Mouse (Mus musculus): ENCODE measurements around the gene Arpc3. TPM values are rescaled to one million over a fixed set of nuclear protein-coding genes. Genes with fewer than 3 reads are reported as not detected.

Gene Arpc3
- polyA plus RNA-seq, 1 experiment from 2014 or later: 128 TPM

DNA sequence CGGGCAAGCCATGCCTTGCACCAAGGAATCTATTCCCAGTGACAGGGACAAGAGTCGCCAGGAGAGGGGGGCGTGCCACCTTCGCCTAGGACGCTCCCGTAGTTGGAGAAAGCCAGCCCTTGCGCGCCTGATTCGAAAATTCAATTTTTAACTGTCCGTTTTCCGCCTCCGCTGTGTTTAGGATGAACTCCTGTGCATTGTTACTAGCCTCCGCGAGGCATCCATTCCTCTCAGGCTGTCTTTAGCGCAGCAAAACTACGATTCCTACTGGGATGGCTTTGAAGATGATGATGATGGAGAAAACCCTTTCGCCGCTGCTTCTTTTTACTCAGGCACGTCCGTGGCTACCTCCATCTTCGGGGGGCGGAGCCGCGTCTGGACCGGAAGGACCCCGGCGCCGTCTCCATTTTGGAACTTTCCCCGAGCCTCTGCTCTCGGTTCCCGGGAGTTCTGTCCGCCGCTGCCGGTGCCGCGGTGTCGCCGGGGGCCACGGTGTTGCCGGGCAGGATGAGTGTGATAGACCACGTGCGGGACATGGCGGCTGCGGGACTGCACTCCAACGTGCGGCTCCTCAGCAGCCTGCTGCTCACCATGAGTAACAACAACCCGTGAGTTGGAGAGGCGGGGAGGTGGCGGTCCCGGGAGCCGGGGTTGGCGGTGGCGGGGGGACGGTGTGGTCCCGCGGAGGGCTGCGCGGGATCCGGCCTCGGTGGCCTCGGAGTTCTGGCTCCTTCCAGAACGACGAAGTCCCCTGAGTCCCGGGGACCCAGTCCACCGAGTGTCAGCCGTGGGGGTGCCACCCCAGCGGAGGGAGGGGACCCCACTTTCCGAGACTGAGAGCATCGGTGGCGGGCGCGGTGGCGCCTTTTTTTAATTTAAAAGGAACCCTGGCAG lies 30.6 kb downstream of the Arpc3 start:
- peak overlapping the region; percentile 97 for H3K4me2 ChIP-seq (replicated peaks)
- peak overlapping the region; percentile 99 for H3K4me3 ChIP-seq
- H3K27me3 ChIP-seq (replicated peaks): no peaks in the 10 kb centered on the region
- peak; percentile 87 for ATAC-seq (ENCODE audit: low FRiP score, low read depth)
- under 1% methylated on average over 73 of the region's 73 CpGs for WGBS
- H3K4me1 ChIP-seq: peaks cover 10% of the 10 kb centered on the region
- no peaks in the 10 kb centered on the region for H3K9me3 ChIP-seq
- peak overlapping the region; percentile 92 for H3K9ac ChIP-seq
- peak overlapping the region; percentile 82 for H3K27ac ChIP-seq
- 0 out of 2 replicates have a peak, but pooled peaks cover 6% of the 10 kb centered on the region for H3K36me3 ChIP-seq

GRCm38 (mm10) chr5:122423083-122423482 lies 31.4 kb downstream of the Arpc3 start:
- H3K36me3 ChIP-seq: peaks cover 9% of the 10 kb centered on the region; the same call in 1 of the 2 replicates
- H3K4me2 ChIP-seq (replicated peaks): peak overlapping the region; percentile 97
- H3K27me3 ChIP-seq (replicated peaks): no peaks in the 10 kb centered on the region
- H3K4me1 ChIP-seq: peaks cover 10% of the 10 kb centered on the region
- peak overlapping the region; percentile 99 for H3K4me3 ChIP-seq
- H3K9me3 ChIP-seq: no peaks in the 10 kb centered on the region
- H3K27ac ChIP-seq: no peak overlapping the region
- no peak for ATAC-seq (ENCODE audit: low FRiP score, low read depth)
- 36% methylated on average over 15 of the region's 15 CpGs for WGBS
- peak overlapping the region; percentile 92 for H3K9ac ChIP-seq

DNA sequence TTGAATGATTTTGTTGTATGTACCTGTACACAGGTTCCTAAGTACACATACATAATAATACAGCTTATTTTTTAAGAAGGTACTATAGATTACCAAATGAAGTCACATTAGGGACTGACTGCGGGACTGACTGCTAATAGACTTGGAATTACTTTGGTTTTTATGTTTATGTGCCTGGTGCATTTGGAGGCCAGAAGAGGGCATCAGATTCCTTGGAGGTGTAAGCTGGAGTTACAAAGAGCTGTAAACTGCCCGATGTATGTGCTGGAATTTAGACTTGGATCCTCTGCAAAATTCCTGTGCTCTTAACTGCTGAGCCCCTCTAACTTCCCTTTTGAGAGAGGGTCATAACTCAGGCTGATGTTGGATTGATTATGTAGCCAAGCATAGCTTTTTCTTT lies 33.9 kb downstream of the Arpc3 start:
- 80% methylated on average over 2 of the region's 2 CpGs for WGBS
- no peak for ATAC-seq (ENCODE audit: low FRiP score, low read depth)

DNA sequence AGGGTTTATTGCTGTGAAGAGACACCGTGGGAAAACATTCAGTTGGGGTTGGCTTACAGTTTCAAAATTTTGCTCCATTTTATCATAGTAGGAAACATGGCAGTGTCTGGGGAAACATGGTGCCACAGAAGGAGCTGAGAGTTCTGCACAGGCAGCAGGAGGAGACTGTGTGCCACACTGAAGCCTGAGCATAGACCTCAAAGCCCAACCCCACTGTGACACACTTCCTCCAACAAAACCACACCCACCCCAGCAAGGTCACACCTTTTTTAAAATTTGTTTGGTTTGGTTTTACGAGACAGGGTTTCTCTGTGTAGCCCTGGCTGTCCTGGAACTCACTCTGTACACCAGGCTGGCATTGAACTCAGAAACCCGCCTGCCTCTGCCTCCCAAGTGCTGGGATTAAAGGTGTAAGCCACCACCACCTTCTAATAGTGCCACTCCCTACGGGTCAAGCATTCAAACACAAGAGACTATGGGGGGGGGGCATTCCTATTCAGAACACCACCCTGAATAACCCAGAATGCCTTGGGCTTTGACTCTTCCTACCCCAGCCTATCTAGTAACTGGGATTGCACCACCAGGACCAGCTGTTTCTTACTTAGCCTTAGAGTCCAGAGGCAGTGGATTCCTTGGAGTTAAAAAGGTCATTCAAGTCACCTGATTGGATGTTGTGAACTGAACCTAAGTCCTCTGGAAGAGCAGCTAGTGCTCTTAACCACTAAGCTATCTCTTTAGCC lies 38.5 kb downstream of the Arpc3 start:
- H3K27ac ChIP-seq: no peak overlapping the region
- no peaks in the 10 kb centered on the region for H3K4me1 ChIP-seq
- no peak for ATAC-seq (ENCODE audit: low FRiP score, low read depth)
- 96% methylated on average over 4 of the region's 4 CpGs for WGBS
- H3K4me3 ChIP-seq: no peak overlapping the region
- no peak overlapping the region for H3K9ac ChIP-seq
- peaks cover 77% of the 10 kb centered on the region for H3K36me3 ChIP-seq
- H3K4me2 ChIP-seq (replicated peaks): no peak overlapping the region
- H3K9me3 ChIP-seq: no peaks in the 10 kb centered on the region
- H3K27me3 ChIP-seq (replicated peaks): no peaks in the 10 kb centered on the region

More for the DNA sequence above, 33.9 kb downstream of the Arpc3 start:
- peaks cover 10% of the 10 kb centered on the region for H3K4me1 ChIP-seq
- H3K36me3 ChIP-seq: peaks cover 33% of the 10 kb centered on the region
- no peaks in the 10 kb centered on the region for H3K27me3 ChIP-seq (replicated peaks)
- no peak overlapping the region for H3K4me3 ChIP-seq
- no peaks in the 10 kb centered on the region for H3K9me3 ChIP-seq
- no peak overlapping the region for H3K4me2 ChIP-seq (replicated peaks)
- no peak overlapping the region for H3K27ac ChIP-seq
- H3K9ac ChIP-seq: no peak overlapping the region

DNA sequence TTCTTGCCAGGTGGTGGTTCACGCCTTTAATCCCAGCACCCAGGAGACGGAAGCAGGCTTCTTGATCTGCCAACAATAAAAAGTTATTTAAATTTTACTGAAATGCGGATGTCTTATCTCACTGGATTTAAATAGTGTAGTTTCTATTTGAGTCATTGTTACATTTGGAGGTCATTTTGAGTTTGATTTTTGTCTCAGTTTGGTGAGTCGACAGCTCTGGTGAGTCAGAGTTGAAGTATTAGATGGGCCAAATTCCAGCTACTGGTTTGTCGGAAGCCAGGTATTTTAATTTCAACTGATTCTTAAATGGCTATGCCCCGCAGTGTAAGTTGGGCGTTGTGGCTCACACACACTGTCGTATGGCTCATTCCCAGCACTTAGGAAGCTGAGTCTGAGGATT lies 39.5 kb downstream of the Arpc3 start:
- Histone ChIP-seq H3K27ac (no peak overlapping the region), H3K9me3 (no peaks in the 10 kb centered on the region), H3K4me3 (no peak overlapping the region), H3K36me3 (peaks cover 82% of the 10 kb centered on the region), H3K4me1 (no peaks in the 10 kb centered on the region), H3K27me3 (replicated peaks) (no peaks in the 10 kb centered on the region), H3K4me2 (replicated peaks) (no peak overlapping the region), H3K9ac (no peak overlapping the region)
- no peak for ATAC-seq (ENCODE audit: low FRiP score, low read depth)
- WGBS: 97% methylated on average over 8 of the region's 8 CpGs

DNA sequence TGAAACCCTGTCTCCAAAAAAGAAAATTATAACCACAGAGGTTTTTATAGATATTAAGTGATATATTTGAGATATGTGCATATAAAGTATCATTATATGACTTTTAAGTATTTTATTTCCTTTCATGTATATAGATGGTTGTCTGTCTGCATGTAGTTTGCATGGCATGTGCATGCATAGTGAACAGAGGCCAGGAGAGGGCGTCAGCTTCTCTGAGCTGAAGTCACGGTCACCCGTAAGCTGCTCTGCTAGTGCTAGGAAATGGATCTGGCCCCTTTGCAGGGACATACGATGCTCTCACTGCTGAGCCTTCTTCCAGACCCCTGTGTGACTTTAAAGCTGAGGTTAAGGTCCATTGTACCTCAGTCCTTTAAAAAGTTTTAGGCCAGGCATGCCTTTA lies 42.9 kb downstream of the Arpc3 start:
- no peak overlapping the region for H3K4me2 ChIP-seq (replicated peaks)
- peaks cover 96% of the 10 kb centered on the region for H3K36me3 ChIP-seq
- H3K9me3 ChIP-seq: no peaks in the 10 kb centered on the region
- no peaks in the 10 kb centered on the region for H3K4me1 ChIP-seq
- ATAC-seq (ENCODE audit: low FRiP score, low read depth): no peak
- 88% methylated on average over 4 of the region's 4 CpGs for WGBS
- H3K9ac ChIP-seq: no peak overlapping the region
- H3K27me3 ChIP-seq (replicated peaks): no peaks in the 10 kb centered on the region
- H3K27ac ChIP-seq: no peak overlapping the region
- H3K4me3 ChIP-seq: no peak overlapping the region

DNA sequence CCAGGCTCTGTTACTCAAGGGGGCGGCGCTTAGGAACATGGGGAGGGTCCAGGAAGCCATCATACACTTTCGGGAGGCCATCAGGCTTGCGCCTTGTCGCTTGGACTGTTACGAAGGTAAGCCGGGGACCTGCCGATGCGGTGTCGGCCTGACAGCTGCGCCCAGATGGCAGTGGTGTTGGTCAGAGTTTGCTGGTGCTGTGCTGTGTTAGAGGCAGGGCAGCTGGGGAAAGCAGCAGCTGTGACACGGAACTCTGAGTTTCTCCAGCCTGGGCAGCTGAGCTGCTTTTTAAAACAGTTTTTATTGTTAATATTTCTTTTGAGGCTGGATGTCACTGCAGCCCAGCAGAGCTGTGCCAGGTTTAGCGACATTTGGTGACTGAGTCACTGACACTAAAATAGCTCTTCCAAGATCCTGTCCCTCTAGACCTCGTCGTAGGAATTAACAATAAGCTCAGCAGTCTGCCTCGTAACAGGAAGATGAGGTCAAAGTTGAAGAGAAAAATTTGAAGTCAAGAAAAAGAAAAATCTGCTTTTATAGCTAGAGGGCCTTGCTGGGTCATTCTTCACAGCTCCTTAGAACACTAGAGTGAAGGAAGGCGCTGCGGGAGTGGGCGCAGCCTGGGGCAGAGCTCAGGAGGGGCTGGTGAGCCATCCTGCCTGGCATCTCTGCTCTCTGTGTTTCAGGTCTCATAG lies 47.9 kb downstream of the Arpc3 start:
- Histone ChIP-seq H3K27ac (no peak overlapping the region), H3K9me3 (no peaks in the 10 kb centered on the region), H3K4me3 (no peak overlapping the region), H3K4me2 (replicated peaks) (no peak overlapping the region), H3K9ac (no peak overlapping the region), H3K27me3 (replicated peaks) (no peaks in the 10 kb centered on the region), H3K36me3 (peaks cover 97% of the 10 kb centered on the region), H3K4me1 (no peaks in the 10 kb centered on the region)
- ATAC-seq (ENCODE audit: low FRiP score, low read depth): no peak
- WGBS: 91% methylated on average over 19 of the region's 19 CpGs

DNA sequence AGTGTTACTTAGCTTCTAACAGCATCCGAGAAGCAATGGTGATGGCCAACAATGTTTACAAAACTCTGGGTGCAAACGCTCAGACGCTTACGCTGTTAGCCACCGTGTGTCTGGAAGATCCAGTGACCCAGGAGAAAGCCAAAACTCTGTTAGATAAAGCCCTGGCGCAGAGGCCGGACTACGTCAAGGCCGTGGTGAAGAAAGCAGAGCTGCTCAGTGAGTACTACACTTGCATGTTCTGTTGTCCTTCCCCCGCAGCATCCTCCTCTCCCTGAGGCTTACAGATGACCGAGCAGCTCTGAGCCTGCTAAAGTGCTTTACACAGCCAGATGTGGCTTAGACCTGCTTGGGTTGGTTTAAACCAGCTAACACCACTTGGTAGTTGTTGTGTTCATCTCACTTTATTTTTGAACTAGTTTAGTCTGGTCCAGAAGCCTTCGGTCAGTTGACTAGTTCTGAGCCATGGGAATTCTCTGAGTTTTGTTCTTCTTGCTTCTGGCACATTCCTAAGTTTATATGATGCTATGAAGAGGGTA lies 48.5 kb downstream of the Arpc3 start:
- no peak overlapping the region for H3K27ac ChIP-seq
- H3K27me3 ChIP-seq (replicated peaks): no peaks in the 10 kb centered on the region
- no peak overlapping the region for H3K4me2 ChIP-seq (replicated peaks)
- ATAC-seq (ENCODE audit: low FRiP score, low read depth): no peak
- H3K4me1 ChIP-seq: no peaks in the 10 kb centered on the region
- H3K36me3 ChIP-seq: peaks cover 98% of the 10 kb centered on the region
- no peak overlapping the region for H3K4me3 ChIP-seq
- H3K9ac ChIP-seq: no peak overlapping the region
- H3K9me3 ChIP-seq: no peaks in the 10 kb centered on the region
- 95% methylated on average over 12 of the region's 12 CpGs for WGBS

DNA sequence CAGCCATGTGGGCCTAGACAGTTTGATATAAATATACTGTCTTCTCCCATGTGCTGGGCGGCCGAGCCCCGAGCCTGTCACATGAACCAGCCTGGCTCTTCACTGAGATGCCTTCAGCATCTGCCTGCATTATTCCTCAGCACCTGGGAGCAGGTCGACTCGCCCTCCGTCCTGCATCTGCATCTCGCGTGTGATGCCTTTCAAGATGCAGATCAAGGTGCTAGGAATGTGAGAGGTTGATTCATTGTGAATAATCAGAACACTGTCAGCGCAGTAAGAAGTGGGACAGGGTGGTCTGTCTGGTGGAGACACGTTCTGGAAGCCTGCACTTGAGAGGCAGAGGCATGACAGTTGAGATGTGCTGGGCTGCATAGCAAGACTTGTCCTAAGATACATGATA lies 52.8 kb downstream of the Arpc3 start:
- Histone ChIP-seq H3K9me3 (no peaks in the 10 kb centered on the region), H3K36me3 (peaks cover 79% of the 10 kb centered on the region), H3K4me3 (no peak overlapping the region), H3K4me1 (no peaks in the 10 kb centered on the region), H3K27me3 (replicated peaks) (no peaks in the 10 kb centered on the region), H3K9ac (no peak overlapping the region), H3K27ac (no peak overlapping the region), H3K4me2 (replicated peaks) (no peak overlapping the region)
- 94% methylated on average over 10 of the region's 10 CpGs for WGBS
- ATAC-seq (ENCODE audit: low FRiP score, low read depth): no peak

- Histone ChIP-seq H3K9me3 (no peaks in the 10 kb centered on the region), H3K27me3 (replicated peaks) (no peaks in the 10 kb centered on the region), H3K9ac (no peak overlapping the region), H3K36me3 (peaks cover 73% of the 10 kb centered on the region), H3K4me2 (replicated peaks) (no peak overlapping the region), H3K27ac (no peak overlapping the region), H3K4me3 (no peak overlapping the region), H3K4me1 (no peaks in the 10 kb centered on the region)
- no peak for ATAC-seq (ENCODE audit: low FRiP score, low read depth)
- 94% methylated on average over 11 of the region's 11 CpGs for WGBS
These were observed 53.5 kb downstream of the Arpc3 start for GRCm38 (mm10) chr5:122445051-122445610.

- ATAC-seq (ENCODE audit: low FRiP score, low read depth): no peak
- Histone ChIP-seq H3K4me1 (no peaks in the 10 kb centered on the region), H3K27ac (no peak overlapping the region), H3K36me3 (peaks cover 59% of the 10 kb centered on the region), H3K27me3 (replicated peaks) (no peaks in the 10 kb centered on the region), H3K9ac (no peak overlapping the region), H3K4me3 (no peak overlapping the region), H3K4me2 (replicated peaks) (no peak overlapping the region), H3K9me3 (no peaks in the 10 kb centered on the region)
- 94% methylated on average over 8 of the region's 8 CpGs for WGBS
These were observed 56.2 kb downstream of the Arpc3 start for GRCm38 (mm10) chr5:122447857-122448256.
